Mouse (Mus musculus): ENCODE measurements around the gene Rcbtb1. TPM values are rescaled to one million over a fixed set of nuclear protein-coding genes. Genes with fewer than 3 reads are reported as not detected.

Gene Rcbtb1
- 21.6 and 24.9 TPM in 2 replicates for polyA plus RNA-seq (2015; fragmentation: Nextera tagmentation; extraction: Ambion mirVana)

GRCm38 (mm10) chr14:59200711-59201603 is at the start of gene Rcbtb1:
Gene Rcbtb1, plus strand, starts transcription at chr14:59201209.
- Histone ChIP-seq H3K4me2 (peak within 1 kb of the TSS; percentile 86), H3K27ac (replicated peaks) (peak within 1 kb of the TSS; percentile 94), H3K27me3 (replicated peaks) (no peaks in the 10 kb centered on the region; the same call in 1 of the 2 replicates), H3K9ac (peak within 1 kb of the TSS; percentile 97), H3K4me3 (peak within 1 kb of the TSS; percentile 93), H3K4me1 (peaks cover 35% of the 10 kb centered on the region), H3K36me3 (no peaks in the 10 kb centered on the region), H3K9me3 (no peaks in the 10 kb centered on the region)
- peak; percentile 95 for ATAC-seq (ENCODE audit: extremely low read depth, insufficient number of reproducible peaks, low FRiP score, low TSS enrichment)
- WGBS = under 1% methylated on average over 91 of the region's 96 CpGs

- no peaks in the 10 kb centered on the region for H3K4me1 ChIP-seq
Measured at GRCm38 (mm10) chr14:59155589-59155988, 45.4 kb upstream of the Rcbtb1 start.

DNA sequence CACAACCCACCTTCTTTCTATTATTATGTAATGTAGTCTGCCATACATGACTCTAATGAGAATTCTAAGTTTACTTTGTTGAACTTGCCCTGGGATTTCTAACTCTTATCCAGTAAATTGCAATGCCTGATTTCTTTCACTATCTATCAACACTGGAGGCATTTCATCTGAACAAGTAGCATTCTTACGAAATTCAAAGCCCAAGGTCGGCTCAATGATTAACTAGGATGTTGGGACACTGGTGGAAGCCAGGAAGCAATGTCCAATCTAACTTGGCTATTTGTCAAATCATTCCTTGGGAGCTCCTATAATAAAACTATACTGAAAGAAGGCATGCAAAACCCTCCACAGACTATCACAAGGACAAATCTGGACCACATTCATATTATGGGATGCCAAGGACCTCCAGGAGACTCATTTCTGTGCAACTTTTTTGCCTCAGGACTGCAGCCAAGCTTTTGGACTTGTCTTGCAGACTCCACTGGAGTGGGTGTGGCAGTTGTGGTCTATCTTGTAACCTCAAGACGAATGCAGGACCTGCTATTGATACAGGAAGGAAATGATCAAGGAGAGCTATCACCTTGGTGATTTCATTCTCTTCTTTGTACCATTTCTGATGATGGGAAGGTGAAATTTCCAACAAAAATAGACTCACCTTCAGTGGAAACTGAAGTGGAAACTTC is 43.9 kb upstream of the Rcbtb1 start:
- no peaks in the 10 kb centered on the region for H3K36me3 ChIP-seq
- no peak overlapping the region for H3K4me2 ChIP-seq
- H3K4me3 ChIP-seq = no peak overlapping the region
- no peak overlapping the region for H3K9ac ChIP-seq
- H3K27ac ChIP-seq (replicated peaks) = no peak overlapping the region
- H3K4me1 ChIP-seq = no peaks in the 10 kb centered on the region
- H3K27me3 ChIP-seq (replicated peaks) = peaks cover 3% of the 10 kb centered on the region; the same call in 1 of the 2 replicates
- WGBS = 53% methylated on average over 3 of the region's 3 CpGs
- no peaks in the 10 kb centered on the region for H3K9me3 ChIP-seq
- ATAC-seq (ENCODE audit: extremely low read depth, insufficient number of reproducible peaks, low FRiP score, low TSS enrichment) = no peak

More at GRCm38 (mm10) chr14:59155589-59155988, 45.4 kb upstream of the Rcbtb1 start:
- Histone ChIP-seq H3K27me3 (replicated peaks) (peaks cover 3% of the 10 kb centered on the region; the same call in 1 of the 2 replicates), H3K4me2 (no peak overlapping the region), H3K4me3 (no peak overlapping the region), H3K9me3 (no peaks in the 10 kb centered on the region), H3K9ac (no peak overlapping the region), H3K27ac (replicated peaks) (no peak overlapping the region), H3K36me3 (no peaks in the 10 kb centered on the region)
- WGBS = 66% methylated on average over 2 of the region's 2 CpGs
- no peak for ATAC-seq (ENCODE audit: extremely low read depth, insufficient number of reproducible peaks, low FRiP score, low TSS enrichment)

DNA sequence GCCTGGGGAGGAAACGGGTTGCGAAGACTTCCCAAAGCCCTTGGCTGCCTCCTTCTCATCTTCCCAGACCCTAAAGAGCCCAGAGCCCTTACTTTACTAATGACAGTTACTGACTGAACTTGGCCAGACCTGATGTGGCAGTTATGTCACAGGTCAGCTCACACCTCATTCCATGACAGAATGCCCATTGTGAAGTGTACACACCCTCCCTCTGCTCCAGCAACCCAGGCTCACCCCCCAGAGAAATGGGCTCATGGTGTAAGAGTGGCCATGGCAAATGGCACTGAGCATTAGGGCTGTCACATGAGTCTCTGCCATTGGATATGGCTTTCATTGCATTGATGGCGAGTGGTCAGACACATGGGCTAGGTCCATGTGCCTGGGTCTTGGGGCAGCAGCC is 22.4 kb upstream of the Rcbtb1 start, which contains the start of gene Gm5142:
Gene Gm5142, minus strand, starts transcription at position 101 of the 400 bp plus-strand sequence.
- Histone ChIP-seq H3K9me3 (no peaks in the 10 kb centered on the region), H3K4me3 (no peak within 1 kb of the TSS), H3K9ac (no peak within 1 kb of the TSS), H3K27me3 (replicated peaks) (no peaks in the 10 kb centered on the region), H3K36me3 (no peaks in the 10 kb centered on the region), H3K4me1 (no peaks in the 10 kb centered on the region), H3K27ac (replicated peaks) (no peak within 1 kb of the TSS), H3K4me2 (no peak within 1 kb of the TSS)
- WGBS = 83% methylated on average over 3 of the region's 3 CpGs
- ATAC-seq (ENCODE audit: extremely low read depth, insufficient number of reproducible peaks, low FRiP score, low TSS enrichment) = no peak

DNA sequence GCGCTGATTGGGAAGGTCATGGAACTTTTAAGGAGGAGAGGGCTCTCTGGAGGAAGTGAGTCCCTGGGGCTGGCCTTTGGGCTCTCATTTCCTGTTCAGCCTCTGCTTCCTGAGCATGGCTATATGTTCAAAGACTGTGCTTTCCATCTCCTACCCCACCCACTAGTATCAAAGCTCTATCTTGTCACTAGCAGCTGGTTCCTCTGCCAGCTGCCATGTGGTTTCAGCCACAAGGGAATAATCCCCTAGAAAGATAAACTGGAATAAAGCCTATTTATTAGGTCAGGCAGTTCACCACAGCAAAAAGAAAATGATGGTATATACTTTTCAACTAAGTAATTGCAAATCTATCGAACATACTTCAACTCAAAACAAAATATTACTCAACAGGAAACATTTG is 18.3 kb upstream of the Rcbtb1 start:
- Histone ChIP-seq H3K9ac (no peak overlapping the region), H3K36me3 (no peaks in the 10 kb centered on the region), H3K27ac (replicated peaks) (no peak overlapping the region), H3K4me3 (no peak overlapping the region), H3K4me2 (no peak overlapping the region), H3K4me1 (no peaks in the 10 kb centered on the region), H3K27me3 (replicated peaks) (no peaks in the 10 kb centered on the region), H3K9me3 (no peaks in the 10 kb centered on the region)
- ATAC-seq (ENCODE audit: extremely low read depth, insufficient number of reproducible peaks, low FRiP score, low TSS enrichment) = no peak
- 73% methylated on average over 2 of the region's 2 CpGs for WGBS

DNA sequence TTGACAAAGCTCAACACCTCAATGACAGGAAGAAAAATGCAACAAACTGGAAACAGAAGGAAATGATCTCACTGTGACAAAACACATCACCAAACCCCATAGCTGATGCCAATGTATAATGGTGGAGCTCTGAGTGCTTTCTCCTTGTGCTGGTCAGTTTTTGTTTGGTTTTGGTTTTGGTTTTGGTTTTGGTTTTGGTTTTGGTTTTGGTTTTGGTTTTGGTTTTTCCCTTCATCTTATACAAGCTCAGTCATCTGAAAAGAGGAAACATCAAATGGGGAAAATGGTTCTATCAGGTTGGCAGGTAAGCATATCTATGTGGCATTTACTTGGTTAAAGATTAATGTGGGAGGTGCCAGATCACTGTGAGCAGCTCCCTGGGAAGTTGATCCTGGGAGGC is 15.5 kb upstream of the Rcbtb1 start:
- ATAC-seq (ENCODE audit: extremely low read depth, insufficient number of reproducible peaks, low FRiP score, low TSS enrichment) = no peak

GRCm38 (mm10) chr14:59186121-59186520 is 14.9 kb upstream of the Rcbtb1 start:
- no peaks in the 10 kb centered on the region for H3K4me1 ChIP-seq
- H3K4me3 ChIP-seq = no peak overlapping the region
- no peak overlapping the region for H3K27ac ChIP-seq (replicated peaks)
- 0 out of 2 replicates have a peak, but pooled peaks cover 2% of the 10 kb centered on the region for H3K9me3 ChIP-seq
- ATAC-seq (ENCODE audit: extremely low read depth, insufficient number of reproducible peaks, low FRiP score, low TSS enrichment) = no peak
- H3K27me3 ChIP-seq (replicated peaks) = no peaks in the 10 kb centered on the region
- WGBS = 86% methylated on average over 2 of the region's 2 CpGs
- H3K4me2 ChIP-seq = no peak overlapping the region
- H3K36me3 ChIP-seq = no peaks in the 10 kb centered on the region
- H3K9ac ChIP-seq = no peak overlapping the region

More for the DNA sequence above, 15.5 kb upstream of the Rcbtb1 start:
- no peak overlapping the region for H3K27ac ChIP-seq (replicated peaks)
- H3K27me3 ChIP-seq (replicated peaks) = no peaks in the 10 kb centered on the region
- no peaks in the 10 kb centered on the region for H3K4me1 ChIP-seq
- 0 out of 2 replicates have a peak, but pooled peaks cover 2% of the 10 kb centered on the region for H3K9me3 ChIP-seq
- no peaks in the 10 kb centered on the region for H3K36me3 ChIP-seq
- no peak overlapping the region for H3K9ac ChIP-seq
- no peak overlapping the region for H3K4me2 ChIP-seq
- H3K4me3 ChIP-seq = no peak overlapping the region

DNA sequence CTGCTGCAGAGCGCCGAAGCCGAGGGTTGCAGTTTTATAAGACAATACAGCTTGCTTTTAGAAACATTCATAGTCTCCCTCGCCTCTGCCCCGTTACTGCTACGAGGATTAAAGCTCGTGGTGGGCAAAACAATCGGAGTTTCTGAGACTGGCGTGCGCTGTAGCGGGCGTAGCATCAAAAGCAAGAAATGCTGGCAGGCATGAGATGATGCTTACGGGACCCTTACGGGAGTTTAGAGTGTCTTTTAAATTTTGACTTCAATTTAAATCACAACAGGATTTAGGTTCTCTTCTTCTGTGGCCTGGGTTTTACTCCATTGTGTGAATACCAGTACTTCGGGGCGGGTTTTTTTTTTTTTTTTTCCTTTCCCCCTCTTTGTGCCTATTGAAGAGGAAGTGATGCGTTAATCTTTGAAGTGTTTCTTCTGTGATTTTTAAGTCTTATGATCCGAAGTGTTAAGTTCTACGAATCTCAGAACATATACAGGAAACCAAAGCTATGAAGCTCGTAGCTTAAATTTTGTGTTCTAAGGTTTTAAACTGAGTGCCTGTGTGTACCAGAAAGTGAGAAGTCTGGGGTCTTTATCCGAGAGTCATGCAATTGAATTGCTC is 701 bp downstream of the Rcbtb1 start:
- Histone ChIP-seq H3K4me3 (peak overlapping the region; percentile 93), H3K9ac (peak overlapping the region; percentile 97), H3K27me3 (replicated peaks) (no peaks in the 10 kb centered on the region; the same call in 1 of the 2 replicates), H3K4me1 (peaks cover 39% of the 10 kb centered on the region), H3K9me3 (no peaks in the 10 kb centered on the region), H3K27ac (replicated peaks) (peak overlapping the region; percentile 94), H3K4me2 (peak overlapping the region; percentile 86), H3K36me3 (no peaks in the 10 kb centered on the region)
- WGBS = 2% methylated on average over 21 of the region's 21 CpGs
- no peak for ATAC-seq (ENCODE audit: extremely low read depth, insufficient number of reproducible peaks, low FRiP score, low TSS enrichment)

GRCm38 (mm10) chr14:59205461-59205860 is 4.5 kb downstream of the Rcbtb1 start:
- H3K27me3 ChIP-seq (replicated peaks) = no peaks in the 10 kb centered on the region
- no peak overlapping the region for H3K9ac ChIP-seq
- 0 out of 2 replicates have a peak, but pooled peaks cover 3% of the 10 kb centered on the region for H3K36me3 ChIP-seq
- no peak overlapping the region for H3K4me3 ChIP-seq
- H3K4me1 ChIP-seq = peaks cover 38% of the 10 kb centered on the region
- no peak overlapping the region for H3K27ac ChIP-seq (replicated peaks)
- H3K4me2 ChIP-seq = no peak overlapping the region
- ATAC-seq (ENCODE audit: extremely low read depth, insufficient number of reproducible peaks, low FRiP score, low TSS enrichment) = no peak
- no peaks in the 10 kb centered on the region for H3K9me3 ChIP-seq
- 51% methylated on average over 7 of the region's 7 CpGs for WGBS

DNA sequence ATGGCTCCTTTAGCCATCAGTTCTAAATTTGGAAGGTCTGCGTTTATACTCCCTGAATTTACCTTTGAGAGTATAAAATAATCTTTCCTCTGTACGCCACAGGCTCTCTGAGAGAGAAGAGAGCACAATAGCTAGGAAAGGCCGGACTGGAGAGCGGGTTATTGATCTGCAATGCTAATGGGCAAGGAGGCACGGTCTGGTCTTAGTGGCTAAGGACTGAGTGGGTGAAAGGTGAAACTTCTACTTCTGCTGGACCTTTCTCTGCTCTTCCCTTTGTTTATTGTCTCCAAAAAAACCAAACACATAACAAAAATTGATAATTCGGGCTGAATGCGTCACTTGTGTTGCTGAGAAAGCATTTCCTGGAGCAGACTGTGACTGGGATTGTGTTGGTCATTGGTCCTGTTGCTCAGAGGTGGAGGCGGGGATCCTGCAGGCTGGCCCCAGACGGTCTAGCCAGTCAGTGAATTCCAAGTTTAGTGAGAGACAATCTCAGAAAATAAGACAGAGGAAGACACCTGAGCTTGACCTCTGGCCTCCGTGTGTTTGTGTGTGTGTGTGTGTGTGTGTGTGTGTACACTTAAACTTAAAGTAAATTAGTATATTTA is 5.1 kb downstream of the Rcbtb1 start:
- Histone ChIP-seq H3K4me1 (peaks cover 36% of the 10 kb centered on the region), H3K27ac (replicated peaks) (no peak overlapping the region), H3K9me3 (no peaks in the 10 kb centered on the region), H3K27me3 (replicated peaks) (no peaks in the 10 kb centered on the region), H3K36me3 (0 out of 2 replicates have a peak, but pooled peaks cover 8% of the 10 kb centered on the region), H3K4me3 (no peak overlapping the region), H3K4me2 (no peak overlapping the region), H3K9ac (no peak overlapping the region)
- WGBS = 71% methylated on average over 10 of the region's 10 CpGs
- no peak for ATAC-seq (ENCODE audit: extremely low read depth, insufficient number of reproducible peaks, low FRiP score, low TSS enrichment)

- Histone ChIP-seq H3K4me3 (no peak overlapping the region), H3K9ac (no peak overlapping the region), H3K27me3 (replicated peaks) (no peaks in the 10 kb centered on the region), H3K36me3 (peaks cover 24% of the 10 kb centered on the region), H3K9me3 (no peaks in the 10 kb centered on the region), H3K4me2 (no peak overlapping the region), H3K27ac (replicated peaks) (no peak overlapping the region), H3K4me1 (peaks cover 20% of the 10 kb centered on the region)
- ATAC-seq (ENCODE audit: extremely low read depth, insufficient number of reproducible peaks, low FRiP score, low TSS enrichment) = no peak
- WGBS = 79% methylated on average over 7 of the region's 7 CpGs
Measured at GRCm38 (mm10) chr14:59209003-59209402, 8.0 kb downstream of the Rcbtb1 start.
